Mouse (Mus musculus) cerebellum, adult 2 months (tissue): ENCODE measurements around the gene Tubgcp4.

Experiments used
- CTCF ChIP-seq: fragments of 200-500 bp; IDR thresholded peaks from 2 replicates; pipeline ENCODE4 v1.5.1; 2011; ENCODE audit warnings: low read depth, mild to moderate bottlenecking, control low read depth, low read length, moderate library complexity, borderline replicate concordance; ENCODE audit not compliant: insufficient read depth
- POLR2A ChIP-seq: fragments of 200-500 bp; IDR thresholded peaks from 2 replicates; pipeline ENCODE4 v1.6.1; 2011; ENCODE audit warnings: low read length, control low read depth, borderline replicate concordance; ENCODE audit not compliant: insufficient read depth

DNA sequence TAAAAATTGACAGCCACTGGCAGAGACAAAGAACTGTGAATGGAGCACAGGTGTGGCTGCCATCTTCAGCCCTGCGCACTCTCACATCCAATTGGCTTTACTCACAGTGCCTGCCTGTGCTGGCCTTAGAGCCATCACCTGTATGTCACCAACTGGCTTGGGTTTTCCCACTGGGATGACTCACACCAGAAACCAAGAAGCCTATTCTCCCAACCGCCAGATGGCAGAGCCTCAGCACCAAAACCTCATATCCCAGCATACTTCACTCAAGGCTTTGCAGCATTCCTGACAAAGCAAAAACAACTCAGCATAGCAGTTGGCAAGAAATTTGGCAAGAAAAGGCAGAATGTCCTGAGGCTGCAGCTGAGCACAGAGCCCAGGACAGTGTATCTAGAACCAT lies 52.6 kb downstream of the Tubgcp4 start:
- peak; percentile 82 for TF ChIP-seq CTCF
- TF ChIP-seq POLR2A: no peak
